Mouse (Mus musculus): ENCODE data around the gene S100a16.

Gene S100a16

GRCm38 (mm10) chr3:90586016-90586643, 49.1 kb downstream of the S100a16 start:
- no peak for DNase-seq (ENCODE audit: low read depth, low spot score)

DNA sequence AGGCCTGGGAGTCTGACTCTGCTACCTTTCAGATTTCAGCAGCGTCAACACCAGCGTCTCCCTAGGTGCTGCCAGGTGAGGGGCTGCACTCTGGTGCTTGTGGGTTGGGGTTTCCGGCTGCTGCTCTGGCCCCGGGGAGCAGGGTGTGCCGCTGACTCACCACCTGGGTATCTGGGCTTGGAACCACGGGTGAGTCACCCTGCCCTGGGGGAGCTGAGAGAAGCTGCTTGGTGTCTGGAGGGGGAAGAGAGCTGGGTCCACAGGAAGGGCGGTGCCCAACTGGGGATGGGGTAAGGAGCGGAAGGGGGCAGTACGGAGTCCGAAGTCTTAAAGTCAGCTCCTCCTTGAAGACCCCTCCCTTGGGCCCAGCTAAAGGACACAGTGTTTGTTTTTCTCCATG, 49.9 kb downstream of the S100a16 start:
- no peak for DNase-seq (ENCODE audit: low read depth, low spot score)

GRCm38 (mm10) chr3:90587361-90588101, 50.5 kb downstream of the S100a16 start:
- DNase-seq (ENCODE audit: low read depth, low spot score) = no peak

- no peak for DNase-seq (ENCODE audit: low read depth, low spot score)
Measured at GRCm38 (mm10) chr3:90589390-90589789, 52.3 kb downstream of the S100a16 start.

- DNase-seq (ENCODE audit: low read depth, low spot score) = no peak
Measured at GRCm38 (mm10) chr3:90589947-90590346, 52.9 kb downstream of the S100a16 start, which contains the start of gene S100a2. TSS of gene S100a2 (plus strand) at chr3:90590247.
